Mouse (Mus musculus): ENCODE measurements around the gene Eif4g1. TPM values are rescaled to one million over a fixed set of nuclear protein-coding genes. Genes with fewer than 3 reads are reported as not detected.

The Eif4g1 gene
- polyA plus RNA-seq, 1 experiment from 2014 or later, result 226 TPM

DNA sequence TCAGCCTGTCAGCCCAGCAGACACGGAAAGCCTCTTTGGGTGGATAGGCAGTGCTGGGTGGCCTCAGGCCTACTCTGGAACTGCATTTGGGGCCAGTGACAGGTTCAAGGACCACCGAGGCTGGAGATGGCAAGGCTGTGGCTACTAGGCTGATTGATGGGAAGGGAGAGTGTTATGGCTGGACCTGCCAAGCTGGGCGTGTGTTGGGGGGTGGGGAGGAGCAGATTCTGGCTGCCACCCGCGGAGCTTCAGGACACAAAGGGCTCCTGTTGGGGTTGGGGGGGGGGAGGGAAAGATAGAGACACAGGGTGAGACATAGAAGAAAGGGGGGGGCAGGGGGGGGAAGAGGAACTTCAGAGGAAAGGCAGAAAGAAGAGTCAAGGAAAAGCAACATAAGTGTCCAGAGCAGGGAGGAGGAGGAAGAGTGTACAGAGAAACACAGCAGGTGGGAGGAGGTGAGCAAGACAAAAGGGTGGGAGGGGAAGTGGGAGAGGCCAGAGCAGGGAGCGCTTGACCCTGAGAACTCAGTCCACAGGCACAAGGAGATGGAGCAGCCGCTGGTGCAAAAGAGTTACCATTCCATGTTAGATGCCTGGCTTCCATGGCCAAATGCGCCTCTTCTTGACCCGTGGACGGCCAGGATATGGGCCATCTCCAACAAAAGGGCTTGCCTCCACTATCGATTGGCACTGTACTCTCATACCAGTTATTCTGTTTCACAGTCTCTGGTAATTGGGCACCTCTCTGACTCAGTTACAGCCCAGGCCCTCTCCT, 46.4 kb downstream of the Eif4g1 start:
- no peak for DNase-seq (ENCODE audit: low spot score)
- peaks cover 49% of the 10 kb centered on the region for H3K4me1 ChIP-seq
- peak overlapping the region; percentile 7 for H3K27ac ChIP-seq

DNA sequence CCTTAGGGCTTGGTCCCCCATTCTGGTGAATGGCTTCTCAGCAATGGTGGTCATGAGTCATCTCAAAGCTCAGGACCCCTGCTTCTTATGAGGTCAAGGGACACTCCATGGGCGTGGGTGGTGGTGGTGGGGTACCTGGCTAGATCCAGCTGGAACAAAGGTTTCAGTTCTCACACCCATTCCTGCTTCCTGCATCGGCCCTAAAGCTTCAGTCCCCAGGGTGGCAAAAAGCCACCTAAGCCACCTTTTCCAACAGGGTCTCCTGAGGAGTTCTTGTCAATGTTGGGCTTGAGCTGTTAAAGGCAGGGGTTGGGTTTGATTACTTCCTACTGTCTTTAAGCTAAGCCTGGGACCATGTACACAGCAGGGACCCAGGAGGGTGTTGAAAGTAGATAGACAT, 47.0 kb downstream of the Eif4g1 start:
- Histone ChIP-seq H3K9me3 (no peaks in the 10 kb centered on the region), H3K4me3 (peak overlapping the region; percentile 66), H3K36me3 (peaks cover 26% of the 10 kb centered on the region), H3K27me3 (ENCODE audit: insufficient read depth, poor library complexity, severe bottlenecking) (peaks cover 5% of the 10 kb centered on the region; the same call in 1 of the 2 replicates), H3K4me1 (peaks cover 49% of the 10 kb centered on the region), H3K27ac (peak overlapping the region; percentile 38; the same call in 1 of the 2 replicates)
- no peak for DNase-seq (ENCODE audit: low spot score)
- 58% methylated on average over 2 of the region's 2 CpGs for WGBS

More for the DNA sequence above, 46.4 kb downstream of the Eif4g1 start:
- 42% methylated on average over 11 of the region's 11 CpGs for WGBS
- peak overlapping the region; percentile 66 for H3K4me3 ChIP-seq
- H3K27me3 ChIP-seq (ENCODE audit: insufficient read depth, poor library complexity, severe bottlenecking), result peaks cover 5% of the 10 kb centered on the region; the same call in 1 of the 2 replicates
- H3K36me3 ChIP-seq, result peaks cover 26% of the 10 kb centered on the region
- H3K9me3 ChIP-seq, result no peaks in the 10 kb centered on the region

DNA sequence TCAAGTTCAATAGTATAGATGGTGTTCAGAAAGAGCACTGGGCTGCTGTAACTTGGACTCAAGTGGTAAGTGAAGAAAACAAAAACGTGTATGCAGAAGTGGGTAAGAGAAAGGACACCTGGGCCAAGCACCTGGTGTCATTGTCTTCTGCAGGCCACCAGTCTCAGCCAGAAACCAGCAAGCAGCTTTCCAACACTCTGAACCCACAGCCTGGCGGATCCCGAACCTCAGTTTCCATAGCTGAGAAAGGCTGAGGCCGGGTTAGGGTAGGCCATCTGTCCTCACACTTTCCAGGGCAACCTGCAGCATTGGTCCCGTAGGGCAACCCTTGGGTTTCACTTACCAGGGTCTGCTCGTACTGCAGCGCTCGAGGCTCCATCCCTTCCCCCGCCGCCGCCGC, 47.5 kb downstream of the Eif4g1 start:
- no peaks in the 10 kb centered on the region for H3K9me3 ChIP-seq
- WGBS, result 3% methylated on average over 12 of the region's 12 CpGs
- peaks cover 49% of the 10 kb centered on the region for H3K4me1 ChIP-seq
- no peak for DNase-seq (ENCODE audit: low spot score)
- H3K27me3 ChIP-seq (ENCODE audit: insufficient read depth, poor library complexity, severe bottlenecking), result peaks cover 5% of the 10 kb centered on the region; the same call in 1 of the 2 replicates
- peak overlapping the region; percentile 91 for H3K27ac ChIP-seq
- H3K36me3 ChIP-seq, result peaks cover 26% of the 10 kb centered on the region
- H3K4me3 ChIP-seq, result peak overlapping the region; percentile 66

DNA sequence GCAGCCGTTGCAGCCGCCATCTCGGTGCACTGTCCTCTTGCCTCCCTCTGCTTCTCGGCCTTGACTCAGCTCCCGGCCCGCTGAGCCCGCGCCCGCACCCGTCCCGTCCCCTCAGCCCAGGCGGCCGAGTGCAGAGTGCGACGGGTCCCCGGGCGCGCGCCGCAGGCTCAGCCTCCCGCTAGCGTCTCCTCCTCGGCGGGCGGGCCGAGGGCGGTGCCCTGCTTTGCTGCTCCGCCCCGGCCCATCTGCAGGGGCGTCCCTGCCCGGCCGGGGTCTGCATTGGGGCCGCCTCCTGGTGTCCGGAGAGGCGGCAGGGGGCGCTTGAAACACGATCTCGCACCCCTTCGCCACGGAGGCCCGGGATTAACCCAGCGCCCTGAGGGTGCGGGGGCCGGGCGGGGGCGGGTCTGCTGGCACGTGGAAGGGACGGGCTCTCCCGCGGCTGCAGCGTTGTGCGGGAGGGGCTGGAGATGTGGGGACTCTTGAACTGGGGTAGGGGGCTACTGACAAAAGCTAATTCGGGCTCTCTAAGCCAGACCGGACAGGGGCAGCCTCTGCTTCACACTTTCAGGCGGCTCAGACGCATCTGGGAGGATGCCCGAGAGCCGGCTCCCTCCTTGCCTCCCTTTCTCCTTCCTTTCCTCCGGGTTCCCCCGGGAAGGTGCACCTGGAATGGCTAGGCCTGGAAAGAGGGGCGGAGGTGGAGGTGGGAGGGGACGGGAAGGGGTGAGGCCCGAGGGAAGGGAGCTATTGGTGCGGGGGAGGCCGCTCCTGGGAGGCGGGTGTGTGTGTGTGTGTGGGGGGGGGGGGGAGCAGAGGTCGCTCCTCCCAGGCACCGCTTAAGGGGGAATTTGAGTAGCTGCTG, 48.1 kb downstream of the Eif4g1 start:
- WGBS, result under 1% methylated on average over 65 of the region's 68 CpGs
- DNase-seq (ENCODE audit: low spot score), result peak; percentile 93
- H3K4me1 ChIP-seq, result peaks cover 49% of the 10 kb centered on the region
- no peaks in the 10 kb centered on the region for H3K9me3 ChIP-seq
- peaks cover 5% of the 10 kb centered on the region; the same call in 1 of the 2 replicates for H3K27me3 ChIP-seq (ENCODE audit: insufficient read depth, poor library complexity, severe bottlenecking)
- H3K27ac ChIP-seq, result peak overlapping the region; percentile 91
- H3K36me3 ChIP-seq, result peaks cover 26% of the 10 kb centered on the region
- H3K4me3 ChIP-seq, result peak overlapping the region; percentile 66

DNA sequence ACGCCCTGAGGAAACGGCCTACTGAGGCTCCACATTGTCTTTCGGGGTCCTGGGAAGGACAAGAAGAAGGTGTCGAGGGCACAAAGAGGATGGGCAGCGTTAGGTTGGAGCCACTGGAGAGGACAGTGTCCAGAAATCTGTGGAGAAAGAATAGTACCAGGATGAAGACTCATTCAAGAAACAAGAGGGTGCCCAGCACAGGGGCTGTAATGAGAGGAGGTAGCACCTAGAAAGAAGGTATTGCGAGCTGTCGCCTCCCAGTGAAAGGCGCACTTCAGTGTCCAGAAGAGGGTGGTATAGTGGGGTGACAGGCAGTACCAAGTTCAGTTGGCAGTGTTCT, 48.7 kb downstream of the Eif4g1 start:
- H3K36me3 ChIP-seq, result peaks cover 26% of the 10 kb centered on the region
- H3K4me3 ChIP-seq, result peak overlapping the region; percentile 66
- no peaks in the 10 kb centered on the region for H3K9me3 ChIP-seq
- H3K27ac ChIP-seq, result peak overlapping the region; percentile 91
- H3K27me3 ChIP-seq (ENCODE audit: insufficient read depth, poor library complexity, severe bottlenecking), result peaks cover 5% of the 10 kb centered on the region; the same call in 1 of the 2 replicates
- no peak for DNase-seq (ENCODE audit: low spot score)
- H3K4me1 ChIP-seq, result peaks cover 49% of the 10 kb centered on the region
- WGBS, result 0% methylated on average over 8 of the region's 8 CpGs

DNA sequence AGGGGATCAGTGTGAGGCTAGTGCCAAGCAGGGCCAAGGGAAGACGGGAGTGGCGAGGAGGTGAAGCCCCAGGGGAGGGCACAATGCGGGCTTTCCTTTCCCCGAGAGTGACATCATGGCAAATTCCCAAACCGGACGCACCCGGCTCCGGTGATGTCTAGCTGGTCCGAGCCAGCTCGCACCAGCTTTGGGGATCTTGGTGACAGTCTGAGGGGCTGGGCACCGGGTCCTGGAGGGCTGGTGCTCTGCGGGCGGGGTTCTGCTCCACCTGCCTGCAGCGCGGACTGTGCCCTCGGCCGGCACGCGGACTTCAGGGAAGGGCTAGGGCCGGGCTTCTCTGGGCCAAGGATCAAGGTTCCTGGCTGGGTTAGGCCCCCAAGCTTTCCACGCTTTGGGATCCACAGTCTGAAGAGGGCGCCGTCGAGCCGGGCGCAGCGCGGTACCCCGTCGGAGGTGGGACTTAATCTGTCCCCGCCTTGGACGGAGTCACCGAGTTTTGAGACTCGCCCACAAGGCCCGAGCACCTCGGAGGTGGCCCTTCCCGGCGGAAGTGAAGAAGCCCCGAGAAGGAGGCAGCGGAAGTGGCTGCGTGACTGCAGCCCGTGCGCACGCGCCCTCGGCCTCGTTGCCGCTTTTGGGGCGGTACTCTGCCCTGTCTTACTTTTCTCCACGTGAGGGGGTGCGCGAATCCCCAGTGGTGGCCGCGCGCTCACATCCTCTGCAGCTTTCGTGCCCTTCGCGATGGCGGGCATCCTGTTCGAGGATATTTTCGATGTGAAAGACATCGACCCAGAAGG, 49.3 kb downstream of the Eif4g1 start, which contains the start of the genes Polr2h and Clcn2:
Gene Polr2h, plus strand, starts transcription at position 485 of the 797 bp plus-strand sequence.
Gene Clcn2, minus strand, starts transcription at position 566 of the 797 bp plus-strand sequence.
- Histone ChIP-seq H3K4me1 (peaks cover 49% of the 10 kb centered on the region), H3K27ac (peak within 1 kb of the TSS; percentile 91), H3K27me3 (ENCODE audit: insufficient read depth, poor library complexity, severe bottlenecking) (peaks cover 5% of the 10 kb centered on the region; the same call in 1 of the 2 replicates), H3K9me3 (no peaks in the 10 kb centered on the region), H3K4me3 (peak within 1 kb of the TSS; percentile 66), H3K36me3 (peaks cover 26% of the 10 kb centered on the region)
- WGBS, result under 1% methylated on average over 62 of the region's 62 CpGs
- peak; percentile 99 for DNase-seq (ENCODE audit: low spot score)

DNA sequence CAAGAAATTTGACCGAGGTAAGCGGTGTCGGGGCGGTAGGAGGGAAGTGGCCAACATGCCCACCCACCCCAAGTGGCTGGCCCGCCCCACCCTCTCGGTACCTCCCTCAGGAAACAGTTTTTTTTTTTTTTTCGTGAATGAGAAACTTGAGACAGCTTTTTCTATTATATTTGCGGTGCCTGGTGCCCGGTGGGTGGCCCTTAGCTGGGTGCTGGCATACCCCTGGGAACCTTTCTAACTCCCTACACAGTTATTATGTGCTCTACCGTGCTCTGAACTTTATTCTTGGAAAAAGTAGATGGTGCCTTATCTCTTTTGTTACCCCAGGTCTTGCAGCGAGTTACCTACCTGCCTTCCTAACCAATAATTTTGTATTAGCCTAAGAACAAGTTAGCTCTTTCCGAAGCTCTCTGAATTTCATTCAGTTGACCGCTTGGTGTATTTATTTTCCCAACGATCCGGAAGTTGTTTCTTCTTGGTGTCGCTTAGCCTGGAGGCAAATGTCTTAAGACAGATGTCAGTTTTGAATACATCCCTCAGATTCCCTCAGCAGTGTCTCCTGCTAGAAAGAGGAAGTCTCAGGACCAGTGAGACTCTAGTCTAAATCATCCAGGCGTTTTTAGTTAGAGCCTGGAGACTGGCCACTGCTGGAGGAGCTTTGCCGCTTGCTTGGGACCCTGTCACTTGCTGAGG, 50.0 kb downstream of the Eif4g1 start:
- Histone ChIP-seq H3K27me3 (ENCODE audit: insufficient read depth, poor library complexity, severe bottlenecking) (peaks cover 5% of the 10 kb centered on the region; the same call in 1 of the 2 replicates), H3K4me3 (peak overlapping the region; percentile 66), H3K36me3 (peaks cover 27% of the 10 kb centered on the region), H3K4me1 (peaks cover 46% of the 10 kb centered on the region), H3K9me3 (no peaks in the 10 kb centered on the region), H3K27ac (peak overlapping the region; percentile 91)
- WGBS, result 3% methylated on average over 18 of the region's 18 CpGs
- DNase-seq (ENCODE audit: low spot score), result no peak

DNA sequence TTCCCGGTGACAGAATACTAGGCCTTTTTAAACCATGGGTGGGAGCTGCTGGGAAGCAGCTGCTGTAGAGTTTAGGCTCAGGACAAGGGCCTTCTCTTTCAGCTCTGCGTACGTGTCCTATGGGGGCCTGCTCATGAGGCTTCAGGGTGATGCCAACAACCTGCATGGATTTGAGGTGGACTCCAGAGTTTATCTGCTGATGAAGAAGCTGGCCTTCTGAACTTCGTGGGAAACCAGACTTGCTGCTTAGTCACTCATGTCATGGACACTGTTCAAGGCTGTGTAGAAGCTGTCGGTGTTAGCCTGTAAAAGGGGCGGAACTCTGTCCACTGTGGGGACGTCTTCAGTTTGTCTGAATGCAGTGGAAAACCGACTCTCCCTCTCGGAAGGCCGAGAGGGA, 53.7 kb downstream of the Eif4g1 start:
- Histone ChIP-seq H3K27ac (no peak overlapping the region), H3K36me3 (peaks cover 27% of the 10 kb centered on the region), H3K9me3 (no peaks in the 10 kb centered on the region), H3K4me3 (no peak overlapping the region), H3K27me3 (ENCODE audit: insufficient read depth, poor library complexity, severe bottlenecking) (peaks cover 8% of the 10 kb centered on the region; the same call in 1 of the 2 replicates), H3K4me1 (peaks cover 10% of the 10 kb centered on the region)
- DNase-seq (ENCODE audit: low spot score), result no peak
- WGBS, result 75% methylated on average over 10 of the region's 10 CpGs

DNA sequence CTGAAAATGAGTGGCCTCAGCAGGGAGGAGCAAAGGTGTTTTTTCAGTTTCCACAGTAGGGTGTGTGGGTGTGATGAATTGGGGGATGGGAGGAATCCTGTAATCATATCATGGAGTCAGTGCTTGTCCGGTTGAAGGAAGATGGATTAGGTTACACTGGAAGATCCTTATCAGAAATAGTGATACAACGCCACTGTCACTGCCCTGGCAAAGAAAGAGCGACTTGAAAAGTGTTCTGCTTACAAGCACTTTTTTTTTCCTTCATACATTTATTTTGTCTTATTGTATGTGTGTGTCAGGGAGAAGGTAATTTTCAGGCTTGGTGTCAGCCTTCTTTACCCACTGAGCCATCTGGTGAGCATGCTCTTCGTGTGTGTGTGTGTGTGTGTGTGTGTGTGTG, 54.6 kb downstream of the Eif4g1 start:
- DNase-seq (ENCODE audit: low spot score), result no peak
- peaks cover 6% of the 10 kb centered on the region for H3K4me1 ChIP-seq
- no peak overlapping the region for H3K4me3 ChIP-seq
- peaks cover 27% of the 10 kb centered on the region for H3K36me3 ChIP-seq
- H3K27ac ChIP-seq, result no peak overlapping the region
- 45% methylated on average over 4 of the region's 4 CpGs for whole genome bisulfite sequencing
- H3K27me3 ChIP-seq (ENCODE audit: insufficient read depth, poor library complexity, severe bottlenecking), result peaks cover 8% of the 10 kb centered on the region; the same call in 1 of the 2 replicates
- no peaks in the 10 kb centered on the region for H3K9me3 ChIP-seq

DNA sequence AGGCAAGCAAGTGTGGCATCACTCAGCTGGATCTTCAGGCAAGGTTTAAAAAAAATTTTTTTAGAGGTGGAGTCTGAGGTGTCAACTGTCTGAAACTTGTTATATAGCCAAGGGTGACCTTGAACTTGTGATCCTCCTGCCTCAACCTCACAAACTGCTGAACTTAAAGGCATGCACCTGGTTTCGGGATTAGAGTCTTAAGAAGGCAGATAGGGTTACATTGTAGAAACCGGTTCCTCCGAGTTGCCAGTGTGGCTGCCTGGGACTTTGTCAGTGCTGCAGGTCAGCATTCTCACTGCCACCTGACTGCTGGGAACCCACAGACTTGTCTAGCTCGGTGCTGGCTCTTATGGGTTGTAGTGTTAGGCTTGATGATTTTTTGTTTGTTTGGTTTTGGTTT, 55.1 kb downstream of the Eif4g1 start:
- H3K4me1 ChIP-seq, result peaks cover 6% of the 10 kb centered on the region
- no peak overlapping the region for H3K4me3 ChIP-seq
- 28% methylated on average over 4 of the region's 4 CpGs for WGBS
- H3K36me3 ChIP-seq, result peaks cover 27% of the 10 kb centered on the region
- H3K27ac ChIP-seq, result no peak overlapping the region
- no peak for DNase-seq (ENCODE audit: low spot score)
- H3K9me3 ChIP-seq, result no peaks in the 10 kb centered on the region
- H3K27me3 ChIP-seq (ENCODE audit: insufficient read depth, poor library complexity, severe bottlenecking), result peaks cover 8% of the 10 kb centered on the region; the same call in 1 of the 2 replicates

DNA sequence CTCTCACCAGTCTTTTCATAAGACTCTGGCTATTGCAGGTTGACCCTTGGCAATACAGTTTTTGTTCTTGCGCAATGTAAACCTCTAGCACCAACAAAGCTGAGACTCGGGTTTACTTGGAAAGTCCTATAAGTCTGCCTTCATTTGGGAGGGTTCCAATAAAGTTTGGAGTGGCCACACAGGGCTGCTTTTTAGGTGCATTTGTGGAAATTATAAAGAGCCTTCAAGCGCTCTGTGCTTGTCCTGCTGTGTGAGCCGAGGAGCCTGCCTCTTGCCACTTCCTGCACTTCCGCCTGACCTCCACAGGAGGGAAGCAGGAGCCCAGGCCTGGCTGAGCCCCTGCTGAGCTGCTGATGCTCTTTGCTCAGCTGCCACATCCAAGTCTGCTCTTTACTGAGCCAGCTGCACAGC, 56.2 kb downstream of the Eif4g1 start:
- peaks cover 8% of the 10 kb centered on the region; the same call in 1 of the 2 replicates for H3K27me3 ChIP-seq (ENCODE audit: insufficient read depth, poor library complexity, severe bottlenecking)
- DNase-seq (ENCODE audit: low spot score), result no peak
- WGBS, result 27% methylated on average over 5 of the region's 5 CpGs
- no peak overlapping the region for H3K27ac ChIP-seq
- no peak overlapping the region for H3K4me3 ChIP-seq
- peaks cover 27% of the 10 kb centered on the region for H3K36me3 ChIP-seq
- no peaks in the 10 kb centered on the region for H3K9me3 ChIP-seq
- no peaks in the 10 kb centered on the region for H3K4me1 ChIP-seq

DNA sequence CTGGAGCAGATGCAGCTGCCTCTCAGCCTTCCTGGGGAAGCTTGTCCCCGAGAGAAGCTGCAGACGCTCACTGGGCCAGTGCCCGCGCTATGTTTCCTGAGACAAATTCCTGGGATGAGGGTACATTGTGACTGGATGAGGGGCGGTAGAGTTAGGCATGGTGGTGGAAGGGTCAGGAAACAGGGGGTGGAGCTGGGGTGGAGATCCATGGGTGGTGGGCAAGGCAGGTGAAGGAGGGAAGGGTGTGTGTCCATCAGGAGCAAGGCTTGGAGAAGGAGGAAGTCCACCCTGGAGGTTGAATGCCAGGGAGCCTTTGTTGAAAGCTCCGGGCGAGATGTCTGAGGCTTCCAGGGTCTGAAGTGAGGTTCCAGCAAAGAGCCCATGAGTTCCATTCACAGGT, 57.2 kb downstream of the Eif4g1 start:
- 73% methylated on average over 7 of the region's 7 CpGs for WGBS
- peaks cover 21% of the 10 kb centered on the region for H3K36me3 ChIP-seq

More for the DNA sequence above, 57.2 kb downstream of the Eif4g1 start:
- Histone ChIP-seq H3K4me3 (no peak overlapping the region), H3K27me3 (ENCODE audit: insufficient read depth, poor library complexity, severe bottlenecking) (peaks cover 14% of the 10 kb centered on the region), H3K9me3 (no peaks in the 10 kb centered on the region), H3K4me1 (peaks cover 6% of the 10 kb centered on the region; the same call in 1 of the 2 replicates), H3K27ac (no peak overlapping the region)
- no peak for DNase-seq (ENCODE audit: low spot score)

Data from heart, embryonic 10.5 days (tissue).